15 mouse cellular contexts compared by ENCODE assay signal in genomic region chr19:36606270-36606669, GRCm38 (mm10). TPM values are rescaled to one million over a fixed set of nuclear protein-coding genes. Genes with fewer than 3 reads are reported as not detected.
A peak's percentile ranks its signal among the peaks of the same experiment; 100 is the strongest.
DNase-seq lines count a peak whose midpoint lies in the region; TF ChIP-seq lines count a peak whose summit lies in the region.
"Had no signal": no experiment of that assay in that cellular context is flagged by ENCODE, and none has a peak within 500 bp of the region (broad histone marks: within the 10 kb centered on the region; RNA-seq: fewer than 3 reads in every experiment).

No protein-coding gene starts in this region.

- DNase-seq in heart, adult 8-10 months (ENCODE audit: low spot score) = peak; percentile 3
- no peak for DNase-seq in heart, postnatal 14 days
- no peak for DNase-seq in lung, adult 2 months
- no peak for DNase-seq in lung, postnatal 10 days
- peak; percentile 46 for DNase-seq in Muller cell, postnatal 12 days (ENCODE audit: inconsistent ontology term)
- peak; percentile 3 for DNase-seq in forelimb bud, embryonic 11.5 days (ENCODE audit: low read depth, low spot score)
- DNase-seq in frontal cortex, adult 2 months (ENCODE audit: extremely low spot score in 1 of 2, low spot score in 1 of 2) = no peak
- DNase-seq in T-cell, adult 2 months (ENCODE audit: low spot score) = no peak
- DNase-seq: cerebellum, adult 8-10 months; heart, postnatal 36 days; kidney, postnatal 36 days had no signal

- H3K4me3 ChIP-seq in lung, adult 2 months (replicated peaks; ENCODE audit: extremely low read depth, low read depth, low read length) = no peak overlapping the region
- H3K4me3 ChIP-seq: embryonic facial prominence, embryonic 15.5 days; forebrain, embryonic 15.5 days; limb, embryonic 15.5 days; megakaryocyte, embryonic 14.5 days had no signal

- TF ChIP-seq POLR2A in lung, adult 2 months (IDR thresholded peaks at IDR 0.05; ENCODE audit: borderline replicate concordance, extremely low read depth, low read depth, low read length) = no peak

- intact Hi-C loops in heart, postnatal 14 days (cut with DNase I) = loop anchor here (1.0 to 5.0 kb wide), 3 partner anchors 66 to 316 kb away; no protein-coding TSS in a partner anchor

- WGBS in lung, adult 2 months = 21% methylated on average over 1 of the region's 1 CpGs

- no peaks in the 10 kb centered on the region for H3K4me1 ChIP-seq in lung, adult 2 months (ENCODE audit: control insufficient read depth, insufficient read depth, low read length)
- H3K4me1 ChIP-seq: embryonic facial prominence, embryonic 15.5 days; forebrain, embryonic 15.5 days; limb, embryonic 15.5 days had no signal

- TF ChIP-seq CTCF in lung, adult 2 months (IDR thresholded peaks at IDR 0.05; ENCODE audit: insufficient read depth, low read length) = peak; percentile 22; the same call in 1 of the 2 replicates

RNA-seq across cellular contexts. Expression of gene Hectd2, which starts 51.8 kb away (rescaled TPM):
- total RNA-seq in heart, adult 8-10 months (2022) = 1 to 10 TPM; 1.2 to 2.7 (median 2.1) TPM
- 1 to 10 TPM; 2.0 to 2.8 TPM for total RNA-seq in heart, postnatal 14 days (2021)
- 0.40 and 0.57 TPM in 2 replicates for polyA plus RNA-seq in lung, adult 2 months (2012; rRNA removed)
- polyA plus RNA-seq in frontal cortex, adult 2 months (2012; rRNA removed) = 15.9 and 17.0 TPM in 2 replicates

Comparison
In these comparisons a context has a peak if more than half of its experiments do, and no peak if none do; other contexts are left out.
1. DNase-seq: peak in heart, adult 8-10 months (single experiment), Muller cell, postnatal 12 days (single experiment) and forelimb bud, embryonic 11.5 days (single experiment); none in heart, postnatal 14 days (0 of 2), lung, adult 2 months (single experiment), lung, postnatal 10 days (single experiment), frontal cortex, adult 2 months (0 of 2) and T-cell, adult 2 months (single experiment).